Mouse (Mus musculus) stomach, embryonic 14.5 days (tissue): ENCODE data around the gene Lrfn1. TPM values are rescaled to one million over a fixed set of nuclear protein-coding genes. Genes with fewer than 3 reads are reported as not detected.

Experiments
- ATAC-seq: fragments of 200-750 bp; cut with Nextera tagmentation; 2 replicates; pipeline ENCODE4 v1.8.0; 2017; ENCODE audit warnings: low read depth, moderate TSS enrichment; ENCODE audit not compliant: insufficient number of reproducible peaks, insufficient read depth, low FRiP score
- H3K27ac ChIP-seq: fragments of 300-500 bp; sonication (generic); 2 replicates; pipeline ENCODE4 v1.5.1; 2014; ENCODE audit warnings: mild to moderate bottlenecking, low read length, moderate library complexity, mixed read lengths
- H3K27me3 ChIP-seq: fragments of 300-500 bp; sonication (generic); 2 replicates; pipeline ENCODE4 v1.6.1; 2014; ENCODE audit warnings: low read length, control low read depth, mixed read lengths; ENCODE audit not compliant: control insufficient read depth, insufficient read depth
- H3K36me3 ChIP-seq: fragments of 300-500 bp; sonication (generic); 2 replicates; pipeline ENCODE4 v1.6.1; 2014; ENCODE audit warnings: mild to moderate bottlenecking, control low read depth, low read length, moderate library complexity, mixed read lengths; ENCODE audit not compliant: control insufficient read depth, insufficient read depth
- H3K4me1 ChIP-seq: fragments of 300-500 bp; sonication (generic); 2 replicates; pipeline ENCODE4 v1.6.1; 2014; ENCODE audit warnings: low read length, control low read depth, mixed read lengths; ENCODE audit not compliant: control insufficient read depth, insufficient read depth
- H3K4me2 ChIP-seq: fragments of 300-500 bp; sonication (generic); replicated peaks from 2 replicates; pipeline ENCODE4 v1.6.1; 2014; ENCODE audit warnings: low read depth, low read length, control low read depth
- H3K4me3 ChIP-seq: fragments of 300-500 bp; sonication (generic); 2 replicates; pipeline ENCODE4 v1.5.1; 2014; ENCODE audit warnings: low read depth, low read length, control low read depth
- H3K9ac ChIP-seq: fragments of 300-500 bp; sonication (generic); replicated peaks from 2 replicates; pipeline ENCODE4 v1.6.1; 2014; ENCODE audit warnings: low read depth, mild to moderate bottlenecking, control low read depth, low read length, moderate library complexity, mixed read lengths
- H3K9me3 ChIP-seq: fragments of 300-500 bp; sonication (generic); 2 replicates; pipeline ENCODE4 v1.6.1; 2016; ENCODE audit warnings: low read depth, low read length, control low read depth; ENCODE audit not compliant: control insufficient read depth
- WGBS: fragments of 180-500 bp; shearing (Covaris S2); extraction: QIAGEN DNeasy Blood & Tissue Kit; methylation state at CpG from one replicate; pipeline ENCODE4 v1.1.7; 2014; 5-methylcytosine and 5-hydroxymethylcytosine counted together
- polyA plus RNA-seq: library from polyadenylated mRNA; unstranded; fragments of >200 nt; fragmentation: Nextera tagmentation; extraction: Ambion mirVana; gene quantifications from 2 replicates; pipeline ENCODE4 v1.2.1, GENCODE M21; 2014

The Lrfn1 gene
- polyA plus RNA-seq: 4.2 and 5.3 TPM in 2 replicates

GRCm38 (mm10) chr7:28451531-28452360, at the start of gene Lrfn1:
Gene Lrfn1 (plus strand): TSS chr7:28451980.
- Histone ChIP-seq H3K36me3 (no peaks in the 10 kb centered on the region), H3K9me3 (no peaks in the 10 kb centered on the region), H3K27me3 (no peaks in the 10 kb centered on the region), H3K4me2 (peak within 1 kb of the TSS; percentile 94), H3K4me3 (peak within 1 kb of the TSS; percentile 80), H3K9ac (peak within 1 kb of the TSS; percentile 80), H3K27ac (no peak within 1 kb of the TSS), H3K4me1 (peaks cover 6% of the 10 kb centered on the region; the same call in 1 of the 2 replicates)
- peak; percentile 57; the same call in 1 of the 2 replicates for ATAC-seq
- 0% methylated on average over 31 of the region's 97 CpGs for WGBS

- Histone ChIP-seq H3K36me3 (peaks cover 63% of the 10 kb centered on the region), H3K27ac (no peak overlapping the region), H3K9ac (no peak overlapping the region), H3K27me3 (no peaks in the 10 kb centered on the region), H3K4me2 (no peak overlapping the region), H3K9me3 (no peaks in the 10 kb centered on the region), H3K4me1 (no peaks in the 10 kb centered on the region), H3K4me3 (no peak overlapping the region)
- WGBS: 78% methylated on average over 3 of the region's 3 CpGs
- no peak for ATAC-seq
Measured at GRCm38 (mm10) chr7:28410841-28411475, 40.8 kb upstream of the Lrfn1 start.

- ATAC-seq: no peak
- Histone ChIP-seq H3K4me1 (no peaks in the 10 kb centered on the region), H3K9me3 (no peaks in the 10 kb centered on the region), H3K4me2 (no peak overlapping the region), H3K27ac (no peak overlapping the region), H3K9ac (no peak overlapping the region), H3K4me3 (no peak overlapping the region), H3K36me3 (peaks cover 49% of the 10 kb centered on the region), H3K27me3 (no peaks in the 10 kb centered on the region)
- 85% methylated on average over 4 of the region's 4 CpGs for WGBS
Measured at GRCm38 (mm10) chr7:28412826-28413225, 39.0 kb upstream of the Lrfn1 start.

DNA sequence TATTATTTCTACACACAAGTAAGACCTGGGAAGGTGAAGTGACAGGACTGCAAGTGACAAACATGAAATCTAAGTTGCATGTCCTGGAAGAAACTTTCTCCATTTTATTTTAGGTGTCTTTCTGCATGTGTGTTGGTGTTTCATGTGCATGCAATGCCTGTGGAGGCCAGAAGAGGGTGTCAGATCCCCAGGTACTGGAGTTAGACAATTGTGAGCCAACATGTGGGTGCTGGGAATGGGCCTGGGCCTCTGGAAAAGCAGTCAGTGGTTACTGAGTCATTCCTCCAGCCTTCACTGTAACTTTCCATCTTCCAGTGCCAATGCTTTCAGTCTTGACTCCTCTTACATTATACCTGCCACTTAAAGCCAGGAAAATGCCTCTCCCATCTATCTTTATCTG, 34.4 kb upstream of the Lrfn1 start:
- Histone ChIP-seq H3K4me2 (no peak overlapping the region), H3K4me3 (no peak overlapping the region), H3K27me3 (no peaks in the 10 kb centered on the region), H3K4me1 (0 out of 2 replicates have a peak, but pooled peaks cover 3% of the 10 kb centered on the region), H3K36me3 (peaks cover 52% of the 10 kb centered on the region), H3K27ac (no peak overlapping the region), H3K9me3 (no peaks in the 10 kb centered on the region), H3K9ac (no peak overlapping the region)
- ATAC-seq: no peak

GRCm38 (mm10) chr7:28418096-28418670, 33.6 kb upstream of the Lrfn1 start:
- Histone ChIP-seq H3K27ac (no peak overlapping the region), H3K36me3 (peaks cover 52% of the 10 kb centered on the region), H3K27me3 (no peaks in the 10 kb centered on the region), H3K4me2 (no peak overlapping the region), H3K4me3 (no peak overlapping the region), H3K4me1 (0 out of 2 replicates have a peak, but pooled peaks cover 3% of the 10 kb centered on the region), H3K9ac (no peak overlapping the region), H3K9me3 (no peaks in the 10 kb centered on the region)
- peak; percentile 42; the same call in 1 of the 2 replicates for ATAC-seq
- whole genome bisulfite sequencing: 71% methylated on average over 8 of the region's 8 CpGs

DNA sequence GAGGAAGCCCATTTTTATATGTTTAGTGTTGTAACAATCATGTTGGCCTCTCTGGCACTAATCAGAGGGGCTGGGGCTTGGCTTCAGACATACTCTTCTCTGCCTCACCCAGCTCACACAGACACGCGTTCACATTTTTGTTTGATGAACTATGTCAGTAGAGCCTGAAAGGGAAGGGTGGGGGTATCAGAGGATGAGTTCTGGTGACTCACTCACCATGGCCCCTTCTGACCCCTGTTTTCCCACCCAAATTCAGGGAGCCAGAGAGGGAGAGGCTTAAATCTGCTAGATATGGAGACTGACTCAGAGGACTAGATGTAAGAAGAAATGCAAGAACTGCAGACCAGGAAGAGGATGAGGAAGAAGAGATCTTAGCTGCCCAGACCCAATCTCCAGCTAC, 32.4 kb upstream of the Lrfn1 start:
- Histone ChIP-seq H3K27me3 (no peaks in the 10 kb centered on the region), H3K4me2 (no peak overlapping the region), H3K4me3 (no peak overlapping the region), H3K9ac (no peak overlapping the region), H3K9me3 (no peaks in the 10 kb centered on the region), H3K27ac (no peak overlapping the region), H3K36me3 (peaks cover 46% of the 10 kb centered on the region), H3K4me1 (0 out of 2 replicates have a peak, but pooled peaks cover 3% of the 10 kb centered on the region)
- ATAC-seq: no peak
- WGBS: 89% methylated on average over 2 of the region's 2 CpGs

DNA sequence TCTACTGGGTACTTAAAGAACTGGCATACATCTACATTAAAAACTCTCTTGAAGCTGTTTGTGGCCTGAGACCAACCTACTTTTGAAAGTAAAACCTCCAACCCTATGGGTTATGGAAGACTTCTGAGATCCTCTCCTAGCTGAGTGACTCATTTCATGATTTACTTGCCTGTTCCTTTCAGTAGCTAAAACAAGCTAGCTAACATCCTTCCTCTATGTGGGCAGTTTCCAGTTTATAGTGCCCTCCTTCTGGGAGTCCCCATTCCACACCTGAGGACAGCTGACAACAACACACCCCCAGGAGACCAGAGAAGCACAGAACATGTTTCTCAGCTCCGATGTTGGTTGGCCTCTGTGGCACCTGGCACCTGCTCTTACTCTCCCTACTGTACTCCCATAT, 28.8 kb upstream of the Lrfn1 start:
- Histone ChIP-seq H3K27me3 (no peaks in the 10 kb centered on the region), H3K9me3 (no peaks in the 10 kb centered on the region), H3K27ac (no peak overlapping the region), H3K4me2 (no peak overlapping the region), H3K4me1 (0 out of 2 replicates have a peak, but pooled peaks cover 2% of the 10 kb centered on the region), H3K9ac (no peak overlapping the region), H3K36me3 (peaks cover 41% of the 10 kb centered on the region), H3K4me3 (no peak overlapping the region)
- WGBS: 100% methylated on average over 1 of the region's 1 CpGs
- ATAC-seq: no peak

DNA sequence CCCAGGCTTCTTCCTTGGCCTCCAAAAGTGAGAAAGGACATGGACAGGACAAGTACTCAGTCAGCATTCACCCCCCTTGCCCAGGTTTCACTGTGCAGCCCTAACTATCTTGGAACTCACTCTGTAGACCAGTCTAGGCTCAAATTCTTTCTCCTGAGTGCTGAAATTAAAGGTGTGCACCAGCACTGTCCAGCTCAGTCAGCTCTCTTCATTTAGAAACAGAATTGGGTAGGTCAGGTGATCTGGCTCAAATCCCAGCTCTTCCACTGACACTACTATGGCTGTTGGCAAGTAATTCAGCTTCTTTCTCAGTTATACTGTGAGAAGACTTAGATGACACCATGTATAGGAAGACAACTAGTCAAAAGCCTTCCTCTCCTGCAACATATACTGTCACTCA, 24.0 kb upstream of the Lrfn1 start:
- ATAC-seq: no peak

More for the DNA sequence above, 24.0 kb upstream of the Lrfn1 start:
- H3K36me3 ChIP-seq: peaks cover 20% of the 10 kb centered on the region
- no peaks in the 10 kb centered on the region for H3K9me3 ChIP-seq
- H3K9ac ChIP-seq: no peak overlapping the region
- H3K4me1 ChIP-seq: no peaks in the 10 kb centered on the region
- H3K4me3 ChIP-seq: no peak overlapping the region
- no peak overlapping the region for H3K4me2 ChIP-seq
- no peaks in the 10 kb centered on the region for H3K27me3 ChIP-seq
- no peak overlapping the region for H3K27ac ChIP-seq
